Mouse (Mus musculus) MEL-GATA-1-ER (cell line): ENCODE measurements around the gene Cnga2.

ENCODE experiments used
- DNase-seq: peaks from one replicate; pipeline ENCODE4 v3.0.0-alpha.2; 2012; ENCODE audit warnings: low read depth; ENCODE audit errors: extremely low read depth

Cnga2 gene

DNA sequence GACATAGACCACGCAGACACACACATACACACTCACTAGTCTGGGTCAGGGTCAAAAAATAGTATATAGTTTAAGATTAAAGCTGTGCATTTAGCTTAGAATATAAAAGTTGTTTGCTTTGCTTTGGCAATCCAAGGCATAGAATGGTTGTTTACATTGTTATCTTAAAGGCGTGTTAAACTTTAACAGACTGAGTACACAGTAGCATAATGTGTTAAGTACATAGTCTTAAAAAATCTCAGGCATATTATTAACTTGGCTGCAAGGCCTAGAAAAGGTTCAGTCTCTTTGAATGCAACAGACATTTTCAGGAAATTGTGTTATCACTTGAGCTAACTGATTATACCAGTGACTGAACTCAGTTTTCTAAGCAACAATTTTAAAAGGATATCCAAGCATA lies 56.3 kb downstream of the Cnga2 start:
- no peak for DNase-seq
